ENCODE assay signal across 17 mouse cellular contexts in the genomic region with DNA sequence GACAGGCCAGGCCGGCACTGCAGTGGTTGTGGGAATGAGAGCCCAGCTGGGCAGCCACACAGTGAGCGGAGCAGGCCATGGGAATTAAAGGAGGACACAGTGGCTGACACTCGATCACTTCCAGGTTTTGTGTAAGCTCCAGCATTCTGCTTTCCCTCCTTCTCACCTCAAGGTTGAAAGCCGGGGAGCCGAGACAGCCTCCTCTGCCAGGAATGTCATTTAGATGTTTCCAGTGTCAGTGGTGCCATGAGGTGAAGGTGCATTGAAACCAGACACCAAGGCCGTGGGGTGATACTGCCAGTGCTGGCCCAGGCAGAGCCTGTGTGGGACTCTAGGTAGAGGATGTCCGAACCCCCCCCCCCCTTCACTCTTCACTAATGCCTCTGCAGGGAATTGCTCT. TPM values are rescaled to one million over a fixed set of nuclear protein-coding genes. Genes with fewer than 3 reads are reported as not detected.
DNase-seq lines count a peak whose midpoint lies in the region; ATAC-seq and TF ChIP-seq lines count a peak whose summit lies in the region.
"Had no signal": no experiment of that assay in that cellular context is flagged by ENCODE, and none has a peak within 500 bp of the region (broad histone marks: within the 10 kb centered on the region; RNA-seq: fewer than 3 reads in every experiment).

No protein-coding gene starts in this region.

- H3K27me3 ChIP-seq in heart, embryonic 13.5 days (replicated peaks) = no peaks in the 10 kb centered on the region
- no peaks in the 10 kb centered on the region for H3K27me3 ChIP-seq in heart, adult 2 months (ENCODE audit: control insufficient read depth, insufficient read depth, low read length)
- no peaks in the 10 kb centered on the region for H3K27me3 ChIP-seq in liver, embryonic 13.5 days
- no peaks in the 10 kb centered on the region for H3K27me3 ChIP-seq in liver, embryonic 12.5 days (replicated peaks)
- H3K27me3 ChIP-seq: CH12.LX; forebrain, embryonic 15.5 days; hindbrain, embryonic 12.5 days; liver, embryonic 15.5 days; neural tube, embryonic 15.5 days had no signal

- DNase-seq in adrenal gland, postnatal 14 days = peak; percentile 53
- DNase-seq in adrenal gland, adult 2 months = no peak
- DNase-seq in heart, adult 2 months = no peak
- DNase-seq in liver, embryonic 13.5 days = no peak
- no peak for DNase-seq in embryo, embryonic 10 days (ENCODE audit: low spot score)
- DNase-seq: lung, postnatal 14 days; retina, postnatal 1 day; thymus, postnatal 25 days had no signal

- H3K27ac ChIP-seq in heart, embryonic 13.5 days (replicated peaks) = peak overlapping the region; percentile 55
- no peak overlapping the region for H3K27ac ChIP-seq in heart, adult 2 months
- H3K27ac ChIP-seq in liver, embryonic 13.5 days = peak overlapping the region; percentile 70
- H3K27ac ChIP-seq in liver, embryonic 12.5 days = no peak overlapping the region
- H3K27ac ChIP-seq: forebrain, embryonic 15.5 days; hindbrain, embryonic 12.5 days; neural tube, embryonic 15.5 days had no signal

- H3K4me2 ChIP-seq in heart, embryonic 13.5 days = no peak overlapping the region
- H3K4me2 ChIP-seq in liver, embryonic 13.5 days = no peak overlapping the region
- H3K4me2 ChIP-seq in liver, embryonic 12.5 days = no peak overlapping the region
- H3K4me2 ChIP-seq: forebrain, embryonic 15.5 days; hindbrain, embryonic 12.5 days; liver, embryonic 15.5 days; neural tube, embryonic 15.5 days had no signal

- no peak for ATAC-seq in heart, embryonic 13.5 days (ENCODE audit: extremely low read depth, insufficient number of reproducible peaks, low FRiP score, low TSS enrichment)
- ATAC-seq in liver, embryonic 13.5 days (ENCODE audit: low read depth) = no peak
- no peak for ATAC-seq in liver, embryonic 12.5 days
- no peak for ATAC-seq in erythroblast, adult 5-6 weeks (replicated peaks; ENCODE audit: low FRiP score, poor library complexity, severe bottlenecking)
- ATAC-seq: forebrain, embryonic 15.5 days; intestine, embryonic 16.5 days had no signal

- WGBS in heart, embryonic 13.5 days = 33% methylated on average over 7 of the region's 7 CpGs
- 60% methylated on average over 7 of the region's 7 CpGs for WGBS in heart, adult 2 months
- 77% methylated on average over 7 of the region's 7 CpGs for WGBS in liver, embryonic 13.5 days (ENCODE audit: insufficient replicate concordance)
- WGBS in liver, embryonic 12.5 days (ENCODE audit: insufficient replicate concordance) = 80% methylated on average over 7 of the region's 7 CpGs

- no peak for TF ChIP-seq POLR2A in heart, adult 2 months (IDR thresholded peaks at IDR 0.05; ENCODE audit: insufficient read depth, low read depth, low read length)

- peak overlapping the region; percentile 62; the same call in 1 of the 2 replicates for H3K9ac ChIP-seq in heart, embryonic 13.5 days
- H3K9ac ChIP-seq in heart, adult 2 months (ENCODE audit: low read depth, low read length) = no peak overlapping the region
- H3K9ac ChIP-seq in liver, embryonic 13.5 days = no peak overlapping the region
- no peak overlapping the region for H3K9ac ChIP-seq in liver, embryonic 12.5 days
- H3K9ac ChIP-seq: forebrain, embryonic 15.5 days; hindbrain, embryonic 12.5 days; liver, embryonic 15.5 days; neural tube, embryonic 15.5 days had no signal

- TF ChIP-seq CTCF in heart, adult 2 months (IDR thresholded peaks at IDR 0.05) = no peak

- TF ChIP-seq EP300 in heart, adult 2 months (IDR thresholded peaks at IDR 0.05; ENCODE audit: insufficient read depth, low read depth, low read length) = no peak

- intact Hi-C loops in heart, adult 2 months (cut with DNase I) = no loop called here

- no peaks in the 10 kb centered on the region for H3K9me3 ChIP-seq in heart, embryonic 13.5 days
- H3K9me3 ChIP-seq in liver, embryonic 13.5 days (replicated peaks) = no peaks in the 10 kb centered on the region
- H3K9me3 ChIP-seq in liver, embryonic 12.5 days (replicated peaks) = no peaks in the 10 kb centered on the region
- H3K9me3 ChIP-seq: forebrain, embryonic 15.5 days; hindbrain, embryonic 12.5 days; liver, embryonic 15.5 days; neural tube, embryonic 15.5 days had no signal

- H3K36me3 ChIP-seq in heart, embryonic 13.5 days = no peaks in the 10 kb centered on the region
- no peaks in the 10 kb centered on the region for H3K36me3 ChIP-seq in heart, adult 2 months (ENCODE audit: control insufficient read depth, insufficient read depth, low read length)
- peaks cover 5% of the 10 kb centered on the region; the same call in 1 of the 2 replicates for H3K36me3 ChIP-seq in liver, embryonic 13.5 days
- H3K36me3 ChIP-seq in liver, embryonic 12.5 days = peaks cover 19% of the 10 kb centered on the region; the same call in 1 of the 2 replicates
- H3K36me3 ChIP-seq: forebrain, embryonic 15.5 days; hindbrain, embryonic 12.5 days; neural tube, embryonic 15.5 days had no signal

- H3K4me1 ChIP-seq in heart, embryonic 13.5 days = peaks cover 70% of the 10 kb centered on the region
- peaks cover 4% of the 10 kb centered on the region; the same call in 1 of the 2 replicates for H3K4me1 ChIP-seq in heart, adult 2 months (ENCODE audit: control insufficient read depth, insufficient read depth, low read length)
- peaks cover 79% of the 10 kb centered on the region for H3K4me1 ChIP-seq in liver, embryonic 13.5 days (replicated peaks)
- peaks cover 77% of the 10 kb centered on the region for H3K4me1 ChIP-seq in liver, embryonic 12.5 days

- no peaks in the 10 kb centered on the region for H3K79me2 ChIP-seq in heart, adult 2 months (replicated peaks; ENCODE audit: control insufficient read depth, insufficient read depth, low read length)

- no peak overlapping the region for H3K4me3 ChIP-seq in heart, embryonic 13.5 days
- no peak overlapping the region for H3K4me3 ChIP-seq in heart, adult 2 months
- no peak overlapping the region for H3K4me3 ChIP-seq in liver, embryonic 13.5 days (replicated peaks)
- no peak overlapping the region for H3K4me3 ChIP-seq in liver, embryonic 12.5 days
- H3K4me3 ChIP-seq: forebrain, embryonic 15.5 days; hindbrain, embryonic 12.5 days; liver, embryonic 15.5 days; neural tube, embryonic 15.5 days had no signal

RNA-seq across cellular contexts. Expression of a gene that starts 30.6 kb away (rescaled TPM):
- total RNA-seq in adrenal gland, postnatal 14 days (2021) = 46.4 and 49.9 TPM in 2 replicates
- 10 to 100 TPM; 57.8 to 69.0 TPM for total RNA-seq in adrenal gland, adult 2 months (2021)
- 104 and 127 TPM in 2 replicates for polyA plus RNA-seq in adrenal gland, adult 2 months (2012; rRNA removed)
- polyA plus RNA-seq in heart, embryonic 13.5 days (2015; fragmentation: Nextera tagmentation; extraction: Ambion mirVana) = 6.1 and 6.3 TPM in 2 replicates
- total RNA-seq in heart, adult 2 months (2021) = 10 to 100 TPM; 17.0 to 17.4 TPM
- 21.4 and 21.5 TPM in 2 replicates for polyA plus RNA-seq in heart, adult 2 months (2012; rRNA removed)
- polyA plus RNA-seq in liver, embryonic 13.5 days (2015; fragmentation: Nextera tagmentation; extraction: Ambion mirVana) = 2.7 and 3.1 TPM in 2 replicates
- polyA plus RNA-seq in liver, embryonic 12.5 days (2016; fragmentation: Nextera tagmentation; extraction: Ambion mirVana) = 4.2 and 4.9 TPM in 2 replicates
- 6.5 and 9.8 TPM in 2 replicates for total RNA-seq in erythroblast, adult 5-6 weeks (2015; ENCODE audit: low replicate concordance)
- total RNA-seq in erythroblast, adult 5-6 weeks (2017; ENCODE audit: low replicate concordance) = 5.9 and 8.3 TPM in 2 replicates

RNA-seq across cellular contexts. Expression of a gene that starts 46.8 kb away (rescaled TPM):
- 53.3 and 55.1 TPM in 2 replicates for total RNA-seq in adrenal gland, postnatal 14 days (2021)
- total RNA-seq in adrenal gland, adult 2 months (2021) = 10 to 100 TPM; 56.3 to 56.9 TPM
- polyA plus RNA-seq in adrenal gland, adult 2 months (2012; rRNA removed) = 75.2 and 83.0 TPM in 2 replicates
- 11.3 and 11.9 TPM in 2 replicates for polyA plus RNA-seq in heart, embryonic 13.5 days (2015; fragmentation: Nextera tagmentation; extraction: Ambion mirVana)
- 10 to 100 TPM; 73.6 to 96.1 TPM for total RNA-seq in heart, adult 2 months (2021)
- polyA plus RNA-seq in heart, adult 2 months (2012; rRNA removed) = 61.8 and 65.1 TPM in 2 replicates
- polyA plus RNA-seq in liver, embryonic 13.5 days (2015; fragmentation: Nextera tagmentation; extraction: Ambion mirVana) = 5.5 and 7.1 TPM in 2 replicates
- 10.0 and 11.2 TPM in 2 replicates for polyA plus RNA-seq in liver, embryonic 12.5 days (2016; fragmentation: Nextera tagmentation; extraction: Ambion mirVana)
- total RNA-seq in erythroblast, adult 5-6 weeks (2015; ENCODE audit: low replicate concordance) = 8.6 and 9.6 TPM in 2 replicates
- total RNA-seq in erythroblast, adult 5-6 weeks (2017; ENCODE audit: low replicate concordance) = 8.4 and 18.3 TPM in 2 replicates

Comparison
In these comparisons a context has a peak if more than half of its experiments do, and no peak if none do; other contexts are left out.
1. H3K27ac ChIP-seq: peak in heart, embryonic 13.5 days (single experiment) and liver, embryonic 13.5 days (single experiment); none in heart, adult 2 months (single experiment) and liver, embryonic 12.5 days (single experiment).